8 mouse cellular contexts compared by ENCODE assay signal in genomic region chrX:73658936-73659574, GRCm38 (mm10). TPM values are rescaled to one million over a fixed set of nuclear protein-coding genes. Genes with fewer than 3 reads are reported as not detected.
DNase-seq lines count a peak whose midpoint lies in the region; ATAC-seq lines count a peak whose summit lies in the region.

No protein-coding gene starts in this region.

- H3K27me3 ChIP-seq in neural tube, embryonic 11.5 days (ENCODE audit: control insufficient read depth, insufficient read depth, low read length) = no peaks in the 10 kb centered on the region
- H3K27me3 ChIP-seq in limb, embryonic 13.5 days = no peaks in the 10 kb centered on the region
- H3K27me3 ChIP-seq in stomach, embryonic 15.5 days (replicated peaks) = no peaks in the 10 kb centered on the region

- H3K27ac ChIP-seq in neural tube, embryonic 11.5 days (ENCODE audit: low read depth, low read length) = no peak overlapping the region
- no peak overlapping the region for H3K27ac ChIP-seq in limb, embryonic 13.5 days
- H3K27ac ChIP-seq in stomach, embryonic 15.5 days = no peak overlapping the region

- peak overlapping the region; percentile 68 for H3K4me2 ChIP-seq in neural tube, embryonic 11.5 days (ENCODE audit: low read depth)
- peak overlapping the region; percentile 75 for H3K4me2 ChIP-seq in limb, embryonic 13.5 days (replicated peaks)
- H3K4me2 ChIP-seq in stomach, embryonic 15.5 days = peak overlapping the region; percentile 70

- H3K9ac ChIP-seq in neural tube, embryonic 11.5 days (ENCODE audit: low read length) = no peak overlapping the region
- no peak overlapping the region for H3K9ac ChIP-seq in limb, embryonic 13.5 days
- no peak overlapping the region for H3K9ac ChIP-seq in stomach, embryonic 15.5 days

- WGBS in neural tube, embryonic 11.5 days = 63% methylated on average over 12 of the region's 13 CpGs
- 50% methylated on average over 13 of the region's 13 CpGs for WGBS in limb, embryonic 13.5 days
- WGBS in stomach, embryonic 15.5 days = 59% methylated on average over 13 of the region's 13 CpGs

- no peaks in the 10 kb centered on the region for H3K4me1 ChIP-seq in neural tube, embryonic 11.5 days (ENCODE audit: control insufficient read depth, insufficient read depth, low read length)
- H3K4me1 ChIP-seq in limb, embryonic 13.5 days = 0 out of 2 replicates have a peak, but pooled peaks cover 4% of the 10 kb centered on the region
- no peaks in the 10 kb centered on the region for H3K4me1 ChIP-seq in stomach, embryonic 15.5 days

- DNase-seq in heart, adult 11 months = peak; percentile 71
- no peak for DNase-seq in heart, postnatal 4 days
- DNase-seq in neural tube, embryonic 11.5 days (ENCODE audit: low spot score) = no peak
- no peak for DNase-seq in neural tube, embryonic 10.5 days (ENCODE audit: extremely low spot score, low spot score)
- DNase-seq in kidney, postnatal 4 days = no peak
- DNase-seq in urinary bladder, postnatal 14 days (ENCODE audit: low spot score) = no peak

- no peaks in the 10 kb centered on the region for H3K36me3 ChIP-seq in neural tube, embryonic 11.5 days (ENCODE audit: control insufficient read depth, insufficient read depth, low read length)
- no peaks in the 10 kb centered on the region for H3K36me3 ChIP-seq in limb, embryonic 13.5 days
- H3K36me3 ChIP-seq in stomach, embryonic 15.5 days = no peaks in the 10 kb centered on the region

- no peak for ATAC-seq in neural tube, embryonic 11.5 days (ENCODE audit: insufficient read depth, low FRiP score, low TSS enrichment)
- ATAC-seq in limb, embryonic 13.5 days (ENCODE audit: low FRiP score, low read depth) = peak; percentile 5; the same call in 1 of the 2 replicates
- no peak for ATAC-seq in stomach, embryonic 15.5 days (ENCODE audit: insufficient read depth, low FRiP score, low read depth)

- no peak overlapping the region; the same call in 1 of the 2 replicates for H3K4me3 ChIP-seq in neural tube, embryonic 11.5 days (ENCODE audit: low read depth, low read length)
- peak overlapping the region; percentile 51 for H3K4me3 ChIP-seq in limb, embryonic 13.5 days
- H3K4me3 ChIP-seq in stomach, embryonic 15.5 days (replicated peaks) = peak overlapping the region; percentile 40

- no peaks in the 10 kb centered on the region for H3K9me3 ChIP-seq in neural tube, embryonic 11.5 days (ENCODE audit: control insufficient read depth, low read length)
- no peaks in the 10 kb centered on the region for H3K9me3 ChIP-seq in limb, embryonic 13.5 days
- no peaks in the 10 kb centered on the region for H3K9me3 ChIP-seq in stomach, embryonic 15.5 days

RNA-seq across cellular contexts. Expression of gene Pnck, which starts 0.9 kb away (rescaled TPM):
- 10 to 100 TPM; 10.4 to 12.7 TPM for total RNA-seq in heart, postnatal 4 days (2021)
- polyA plus RNA-seq in neural tube, embryonic 11.5 days (2014; fragmentation: Nextera tagmentation; extraction: Ambion mirVana) = 11.1 and 13.3 TPM in 2 replicates
- polyA plus RNA-seq in limb, embryonic 13.5 days (2015; fragmentation: Nextera tagmentation; extraction: Ambion mirVana) = 21.7 TPM in 2 replicates
- polyA plus RNA-seq in stomach, embryonic 15.5 days (2015; fragmentation: Nextera tagmentation; extraction: Ambion mirVana) = 17.7 and 20.4 TPM in 2 replicates

RNA-seq across cellular contexts. Expression of gene Slc6a8, which starts 13.9 kb away (rescaled TPM):
- total RNA-seq in heart, postnatal 4 days (2021) = 100 to 1,000 TPM; 120 TPM
- 6.8 and 6.9 TPM in 2 replicates for polyA plus RNA-seq in neural tube, embryonic 11.5 days (2014; fragmentation: Nextera tagmentation; extraction: Ambion mirVana)
- polyA plus RNA-seq in limb, embryonic 13.5 days (2015; fragmentation: Nextera tagmentation; extraction: Ambion mirVana) = 8.3 and 8.8 TPM in 2 replicates
- 6.8 and 7.1 TPM in 2 replicates for polyA plus RNA-seq in stomach, embryonic 15.5 days (2015; fragmentation: Nextera tagmentation; extraction: Ambion mirVana)

RNA-seq across cellular contexts. Expression of gene Dusp9, which starts 19.8 kb away (rescaled TPM):
- total RNA-seq in heart, postnatal 4 days (2021) = under 1 TPM; 0.18 to 0.19 TPM
- polyA plus RNA-seq in neural tube, embryonic 11.5 days (2014; fragmentation: Nextera tagmentation; extraction: Ambion mirVana) = 4.2 and 6.3 TPM in 2 replicates
- polyA plus RNA-seq in limb, embryonic 13.5 days (2015; fragmentation: Nextera tagmentation; extraction: Ambion mirVana) = 22.6 and 23.2 TPM in 2 replicates
- polyA plus RNA-seq in stomach, embryonic 15.5 days (2015; fragmentation: Nextera tagmentation; extraction: Ambion mirVana) = 15.0 and 16.9 TPM in 2 replicates

RNA-seq across cellular contexts. Expression of gene Bcap31, which starts 56.9 kb away (rescaled TPM):
- total RNA-seq in heart, postnatal 4 days (2021) = 10 to 100 TPM; 94.0 to 99.8 TPM
- 140 and 141 TPM in 2 replicates for polyA plus RNA-seq in neural tube, embryonic 11.5 days (2014; fragmentation: Nextera tagmentation; extraction: Ambion mirVana)
- polyA plus RNA-seq in limb, embryonic 13.5 days (2015; fragmentation: Nextera tagmentation; extraction: Ambion mirVana) = 211 and 215 TPM in 2 replicates
- 270 and 283 TPM in 2 replicates for polyA plus RNA-seq in stomach, embryonic 15.5 days (2015; fragmentation: Nextera tagmentation; extraction: Ambion mirVana)

RNA-seq across cellular contexts. Expression of gene Abcd1, which starts 57.3 kb away (rescaled TPM):
- 10 to 100 TPM; 20.4 to 20.7 TPM for total RNA-seq in heart, postnatal 4 days (2021)
- 8.6 and 9.4 TPM in 2 replicates for polyA plus RNA-seq in neural tube, embryonic 11.5 days (2014; fragmentation: Nextera tagmentation; extraction: Ambion mirVana)
- 16.1 and 17.1 TPM in 2 replicates for polyA plus RNA-seq in limb, embryonic 13.5 days (2015; fragmentation: Nextera tagmentation; extraction: Ambion mirVana)
- 18.6 and 19.5 TPM in 2 replicates for polyA plus RNA-seq in stomach, embryonic 15.5 days (2015; fragmentation: Nextera tagmentation; extraction: Ambion mirVana)
